Mouse (Mus musculus) midbrain, embryonic 11.5 days (tissue): ENCODE results near the gene Ctnnd2. TPM values are rescaled to one million over a fixed set of nuclear protein-coding genes. Genes with fewer than 3 reads are reported as not detected.

Experiments
- ATAC-seq: fragments of 200-750 bp; cut with Nextera tagmentation; 2 replicates; pipeline ENCODE4 v1.8.0; 2017; ENCODE audit warnings: moderate TSS enrichment, moderate library complexity; ENCODE audit not compliant: low FRiP score
- DNase-seq: peaks from one replicate; pipeline ENCODE4 v3.0.0; 2015; ENCODE audit warnings: low spot score; ENCODE audit errors: missing footprints
- H3K27ac ChIP-seq: fragments of 300-500 bp; sonication (generic); 2 replicates; pipeline ENCODE4 v1.5.1; 2014; ENCODE audit warnings: low read depth, low read length
- H3K27me3 ChIP-seq: fragments of 300-500 bp; sonication (generic); 2 replicates; pipeline ENCODE4 v1.6.1; 2014; ENCODE audit warnings: mild to moderate bottlenecking, low read length, moderate library complexity, mixed read lengths; ENCODE audit not compliant: control insufficient read depth, insufficient read depth
- H3K36me3 ChIP-seq: fragments of 300-500 bp; sonication (generic); 2 replicates; pipeline ENCODE4 v1.6.1; 2014; ENCODE audit warnings: mild to moderate bottlenecking, low read length, moderate library complexity, mixed read lengths; ENCODE audit not compliant: control insufficient read depth, insufficient read depth
- H3K4me1 ChIP-seq: fragments of 300-500 bp; sonication (generic); 2 replicates; pipeline ENCODE4 v1.6.1; 2014; ENCODE audit warnings: low read length; ENCODE audit not compliant: control insufficient read depth, insufficient read depth
- H3K4me2 ChIP-seq: fragments of 300-500 bp; sonication (generic); 2 replicates; pipeline ENCODE4 v1.6.1; 2014; ENCODE audit warnings: mild to moderate bottlenecking, moderate library complexity
- H3K4me3 ChIP-seq: fragments of 300-500 bp; sonication (generic); 2 replicates; pipeline ENCODE4 v1.5.1; 2014; ENCODE audit warnings: low read depth, low read length
- H3K9ac ChIP-seq: fragments of 300-500 bp; sonication (generic); 2 replicates; pipeline ENCODE4 v1.6.1; 2014; ENCODE audit warnings: low read length
- H3K9me3 ChIP-seq: fragments of 300-500 bp; sonication (generic); 2 replicates; pipeline ENCODE4 v1.6.1; 2016; ENCODE audit warnings: low read length; ENCODE audit not compliant: control insufficient read depth
- WGBS: fragments of 180-500 bp; shearing (Covaris S2); extraction: QIAGEN DNeasy Blood & Tissue Kit; methylation state at CpG from one replicate; pipeline ENCODE4 v1.1.7; 2014; 5-methylcytosine and 5-hydroxymethylcytosine counted together
- polyA plus RNA-seq: library from polyadenylated mRNA; unstranded; fragments of >200 nt; fragmentation: Nextera tagmentation; extraction: Ambion mirVana; gene quantifications from 2 replicates; pipeline ENCODE4 v1.2.1, GENCODE M21; 2014

Gene Ctnnd2
- polyA plus RNA-seq, 1 experiment from 2014 or later: 19.7 TPM

DNA sequence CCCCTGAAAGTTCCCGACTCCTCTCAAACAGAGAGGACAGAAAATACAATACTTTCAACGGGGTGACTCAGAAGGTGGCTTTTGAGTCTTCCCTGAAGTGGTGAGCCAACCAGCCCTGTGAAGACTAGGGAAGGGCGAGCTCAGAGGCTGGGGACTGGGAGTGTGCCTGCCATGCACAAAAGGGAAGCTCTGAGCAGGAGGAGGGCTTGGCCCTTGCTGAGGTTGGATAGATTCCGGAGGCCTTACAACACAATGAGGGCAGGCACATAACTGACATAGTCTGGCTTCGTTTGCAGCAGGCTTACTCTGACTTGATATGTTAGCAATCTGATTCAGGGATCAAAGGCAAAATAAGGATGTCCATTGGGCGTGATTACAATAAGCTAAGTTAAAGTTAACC, 477.6 kb downstream of the Ctnnd2 start:
- H3K27me3 ChIP-seq: peaks cover 9% of the 10 kb centered on the region
- H3K4me1 ChIP-seq: peaks cover 8% of the 10 kb centered on the region
- no peak overlapping the region for H3K27ac ChIP-seq
- H3K4me3 ChIP-seq: no peak overlapping the region
- no peak overlapping the region for H3K4me2 ChIP-seq
- H3K9me3 ChIP-seq: no peaks in the 10 kb centered on the region
- no peaks in the 10 kb centered on the region for H3K36me3 ChIP-seq
- DNase-seq (no peak), ATAC-seq (no peak)
- H3K9ac ChIP-seq: no peak overlapping the region
- 52% methylated on average over 6 of the region's 6 CpGs for WGBS

DNA sequence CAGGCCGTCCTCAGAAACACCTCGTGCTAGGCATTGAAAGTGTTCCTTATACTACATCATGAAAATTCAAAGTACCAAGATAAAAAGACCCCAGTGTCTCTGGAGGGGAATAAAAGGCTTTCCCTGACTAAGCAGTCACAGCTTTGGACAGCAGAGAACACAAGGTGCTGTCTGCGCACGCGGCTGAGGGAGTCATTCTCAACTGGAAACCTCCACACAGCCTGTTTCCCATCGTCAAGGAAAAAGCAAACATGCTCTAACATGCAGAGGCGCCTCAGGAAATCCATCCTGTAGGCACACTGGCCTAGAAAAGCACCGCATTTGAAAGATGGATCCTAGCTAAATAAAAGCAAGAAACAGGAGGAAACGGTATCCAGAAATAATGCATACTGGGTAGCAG, 483.0 kb downstream of the Ctnnd2 start:
- WGBS: 76% methylated on average over 9 of the region's 9 CpGs
- no peak for ATAC-seq

DNA sequence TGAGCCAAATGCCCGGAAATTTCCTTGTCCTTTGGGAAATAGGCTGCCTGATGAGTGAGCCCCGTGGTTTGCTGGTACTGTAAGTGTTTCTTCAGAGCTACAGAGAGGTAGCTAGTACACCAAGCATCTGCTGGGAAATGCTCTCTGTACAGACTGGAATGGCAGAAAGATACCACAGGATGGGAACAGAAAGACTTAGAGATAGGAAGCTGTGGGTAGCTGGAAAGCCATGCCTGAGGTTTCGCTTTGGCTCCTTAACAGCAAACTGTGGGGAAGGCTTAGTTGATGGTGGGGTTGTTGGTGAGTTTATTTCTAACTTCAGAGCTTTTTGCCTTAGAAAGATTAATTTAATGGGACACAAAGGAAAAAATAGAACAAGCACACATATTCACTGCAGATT, 485.2 kb downstream of the Ctnnd2 start:
- no peaks in the 10 kb centered on the region for H3K4me1 ChIP-seq
- no peak overlapping the region for H3K9ac ChIP-seq
- H3K36me3 ChIP-seq: no peaks in the 10 kb centered on the region
- no peak for ATAC-seq
- H3K4me2 ChIP-seq: no peak overlapping the region
- H3K4me3 ChIP-seq: no peak overlapping the region
- H3K27me3 ChIP-seq: no peaks in the 10 kb centered on the region
- DNase-seq: no peak
- 86% methylated on average over 3 of the region's 3 CpGs for WGBS
- H3K27ac ChIP-seq: no peak overlapping the region
- no peaks in the 10 kb centered on the region for H3K9me3 ChIP-seq

More for the DNA sequence above, 483.0 kb downstream of the Ctnnd2 start:
- Histone ChIP-seq H3K27me3 (no peaks in the 10 kb centered on the region), H3K4me1 (no peaks in the 10 kb centered on the region), H3K9ac (no peak overlapping the region), H3K36me3 (no peaks in the 10 kb centered on the region), H3K27ac (no peak overlapping the region), H3K9me3 (no peaks in the 10 kb centered on the region), H3K4me2 (no peak overlapping the region), H3K4me3 (no peak overlapping the region)
- DNase-seq: no peak

DNA sequence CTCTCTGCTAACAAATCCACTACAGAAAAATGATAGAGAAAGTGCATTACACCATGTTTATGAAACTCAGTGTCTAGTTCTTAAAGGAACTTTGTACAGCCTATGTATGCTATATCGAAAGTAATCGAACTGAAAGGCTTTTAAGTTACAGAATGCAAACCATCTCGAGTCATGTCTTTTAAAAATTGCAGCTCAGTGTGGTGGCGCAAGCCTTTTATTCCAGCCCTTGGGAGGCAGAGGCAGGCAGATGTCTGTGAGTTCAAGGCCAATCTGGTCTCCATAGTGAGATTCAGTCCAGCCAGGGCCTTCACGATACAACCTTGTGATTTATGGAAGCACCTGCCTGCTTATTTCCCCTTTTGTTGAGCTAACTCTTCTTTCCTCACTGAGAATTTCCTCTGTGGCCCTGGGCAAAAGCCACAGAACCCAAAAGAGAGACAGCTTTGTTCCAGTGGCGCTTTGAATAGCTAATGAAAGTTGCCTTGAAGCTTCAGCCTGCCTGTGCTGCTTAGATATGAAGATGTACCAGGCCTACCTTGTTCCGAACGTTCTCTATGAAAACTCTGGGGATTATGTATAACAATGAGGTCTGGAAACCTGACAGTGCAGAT, 488.3 kb downstream of the Ctnnd2 start:
- Histone ChIP-seq H3K4me1 (no peaks in the 10 kb centered on the region), H3K27me3 (no peaks in the 10 kb centered on the region), H3K9ac (no peak overlapping the region), H3K27ac (no peak overlapping the region), H3K36me3 (no peaks in the 10 kb centered on the region), H3K9me3 (no peaks in the 10 kb centered on the region), H3K4me3 (no peak overlapping the region), H3K4me2 (no peak overlapping the region)
- WGBS: 84% methylated on average over 8 of the region's 8 CpGs
- ATAC-seq: no peak
- no peak for DNase-seq

DNA sequence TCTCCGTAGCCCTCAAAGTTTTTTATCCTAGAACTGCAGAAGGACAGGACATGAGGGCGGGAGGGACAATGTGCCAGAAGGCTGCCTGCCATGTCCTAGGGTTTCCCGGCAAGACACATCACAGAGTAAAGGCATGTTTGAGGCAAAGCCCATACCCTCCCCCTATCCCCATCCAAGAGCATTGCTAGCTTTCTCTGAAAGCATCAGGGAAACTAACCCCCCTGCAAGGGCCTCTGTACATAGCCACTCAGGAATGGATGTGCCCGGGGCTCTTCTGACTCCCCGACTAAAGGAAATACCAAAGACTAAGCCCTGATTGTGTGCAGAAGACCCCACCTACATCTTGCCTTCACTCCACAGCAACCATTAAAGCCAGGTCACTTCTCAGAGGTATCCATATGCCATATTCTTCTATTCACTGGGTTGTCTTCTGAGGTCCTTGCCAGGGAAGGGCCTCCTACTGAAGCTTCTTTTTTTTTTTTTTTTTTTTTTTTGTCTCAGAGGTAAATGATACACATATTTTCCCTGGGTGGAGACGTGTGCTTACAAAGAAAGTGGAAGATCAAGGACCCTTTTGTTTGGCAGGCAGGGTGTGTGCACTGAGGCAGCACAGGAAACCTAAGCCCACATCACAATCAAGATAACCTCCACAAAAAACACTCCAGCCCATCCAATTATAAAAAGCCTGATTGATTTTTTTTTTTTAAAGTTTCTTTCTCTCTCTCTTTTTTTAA, 489.5 kb downstream of the Ctnnd2 start:
- DNase-seq: no peak
- Histone ChIP-seq H3K36me3 (no peaks in the 10 kb centered on the region), H3K4me2 (no peak overlapping the region), H3K27ac (no peak overlapping the region), H3K9ac (no peak overlapping the region), H3K27me3 (no peaks in the 10 kb centered on the region), H3K9me3 (no peaks in the 10 kb centered on the region), H3K4me3 (no peak overlapping the region), H3K4me1 (no peaks in the 10 kb centered on the region)
- no peak for ATAC-seq
- 36% methylated on average over 6 of the region's 6 CpGs for WGBS

DNA sequence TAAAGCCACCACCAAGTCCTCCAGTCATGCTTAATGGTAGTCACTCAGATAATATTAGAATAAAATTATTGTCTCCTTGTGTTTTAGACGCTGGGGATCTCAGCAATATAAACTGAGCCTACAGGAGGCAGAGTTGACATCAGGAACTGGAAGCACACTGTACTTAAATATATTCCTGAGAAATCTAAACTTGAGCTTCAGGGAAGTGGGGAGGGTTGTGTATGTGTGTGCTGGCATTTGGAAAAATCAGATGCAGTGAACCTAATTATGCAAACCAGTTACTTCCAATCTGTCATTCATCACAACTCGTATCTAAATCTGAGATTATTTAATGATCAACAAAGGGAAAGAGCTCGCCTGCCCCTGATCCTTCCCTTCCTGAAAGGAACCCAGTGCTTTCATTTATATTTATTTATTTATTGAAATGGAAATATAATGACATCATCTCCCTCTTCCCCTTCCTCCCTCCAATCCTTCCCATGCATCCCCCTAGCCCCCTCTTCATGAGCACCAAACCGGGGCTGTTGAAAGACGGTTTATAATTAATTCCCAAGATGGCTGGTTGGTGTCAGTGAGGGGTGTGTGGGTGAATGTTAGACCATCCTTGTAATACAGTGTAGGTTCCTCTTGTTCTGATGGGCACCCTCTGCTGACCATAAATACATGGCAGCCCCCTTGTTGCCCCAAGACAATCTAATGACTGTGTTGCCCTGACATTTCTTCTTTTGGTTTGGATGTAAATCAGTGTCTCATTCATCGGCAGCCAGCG, 495.6 kb downstream of the Ctnnd2 start:
- DNase-seq: no peak

DNA sequence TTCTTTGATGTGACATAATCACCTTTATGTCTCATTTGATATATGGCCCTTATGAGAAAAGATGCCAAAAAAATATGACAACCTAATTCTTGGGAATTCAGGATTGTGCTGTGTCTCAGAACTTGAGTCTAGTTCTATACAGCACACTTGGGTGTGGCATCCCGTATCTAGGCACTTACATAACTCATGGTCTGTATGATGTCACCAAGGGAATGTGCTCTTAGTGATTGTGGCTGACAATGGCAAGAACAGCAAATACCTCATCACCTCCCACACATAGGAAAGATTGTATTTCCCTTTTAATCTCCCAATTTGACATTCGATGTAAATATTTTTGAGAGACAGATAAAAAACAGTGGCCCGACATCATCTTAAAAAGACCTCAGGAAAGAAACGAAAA, 509.5 kb downstream of the Ctnnd2 start:
- no peaks in the 10 kb centered on the region for H3K27me3 ChIP-seq
- H3K4me1 ChIP-seq: no peaks in the 10 kb centered on the region
- no peak overlapping the region for H3K27ac ChIP-seq
- no peak overlapping the region for H3K4me3 ChIP-seq
- DNase-seq: no peak
- 94% methylated on average over 4 of the region's 4 CpGs for WGBS
- H3K36me3 ChIP-seq: no peaks in the 10 kb centered on the region
- no peak overlapping the region for H3K9ac ChIP-seq
- H3K4me2 ChIP-seq: no peak overlapping the region
- no peaks in the 10 kb centered on the region for H3K9me3 ChIP-seq
- no peak for ATAC-seq

More for the DNA sequence above, 495.6 kb downstream of the Ctnnd2 start:
- H3K4me2 ChIP-seq: no peak overlapping the region
- no peaks in the 10 kb centered on the region for H3K9me3 ChIP-seq
- no peaks in the 10 kb centered on the region for H3K36me3 ChIP-seq
- no peak overlapping the region for H3K27ac ChIP-seq
- H3K27me3 ChIP-seq: no peaks in the 10 kb centered on the region
- no peak; the same call in 1 of the 2 replicates for ATAC-seq
- no peaks in the 10 kb centered on the region for H3K4me1 ChIP-seq
- H3K4me3 ChIP-seq: no peak overlapping the region
- no peak overlapping the region for H3K9ac ChIP-seq
- WGBS: 79% methylated on average over 7 of the region's 7 CpGs

DNA sequence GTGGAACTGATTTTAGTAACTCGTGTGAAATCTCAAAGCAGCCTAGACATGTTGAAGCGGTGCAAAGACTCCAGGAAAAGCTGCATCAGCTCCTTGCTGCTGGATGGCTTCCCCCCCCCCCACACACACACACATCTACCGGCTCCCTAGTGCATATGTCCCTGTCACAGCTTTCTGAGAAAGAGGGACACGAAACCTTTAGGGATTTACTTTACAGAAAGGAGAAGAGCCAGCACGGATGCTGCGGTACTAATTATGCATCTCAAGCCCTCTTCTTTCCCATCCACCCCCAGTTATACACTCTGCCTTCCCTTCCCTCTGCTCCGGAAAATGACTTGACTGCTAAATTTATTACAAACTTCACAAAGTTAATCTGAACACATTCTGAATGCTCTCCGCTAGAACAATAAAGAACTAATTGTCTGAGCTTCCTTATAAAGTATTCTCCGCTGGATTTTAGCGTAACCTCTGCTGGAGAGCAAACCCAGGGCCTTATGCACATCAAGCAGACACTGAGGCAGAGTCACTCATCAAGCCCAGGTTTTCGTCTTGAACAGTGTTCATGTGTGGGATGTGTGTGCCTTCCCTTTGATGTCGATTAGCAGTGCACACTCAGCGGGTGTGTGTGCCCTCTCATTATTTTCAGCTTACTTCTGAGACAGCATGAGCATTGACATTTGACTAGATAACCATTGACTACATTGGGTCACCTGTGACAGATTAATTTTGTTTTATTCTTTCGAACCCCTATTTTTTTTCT, 510.1 kb downstream of the Ctnnd2 start:
- no peak overlapping the region for H3K9ac ChIP-seq
- WGBS: 79% methylated on average over 14 of the region's 14 CpGs
- no peaks in the 10 kb centered on the region for H3K27me3 ChIP-seq
- H3K4me1 ChIP-seq: no peaks in the 10 kb centered on the region
- H3K36me3 ChIP-seq: no peaks in the 10 kb centered on the region
- no peak overlapping the region for H3K4me2 ChIP-seq
- no peaks in the 10 kb centered on the region for H3K9me3 ChIP-seq
- H3K27ac ChIP-seq: no peak overlapping the region
- no peak overlapping the region for H3K4me3 ChIP-seq
- DNase-seq (no peak), ATAC-seq (no peak)
